Mouse (Mus musculus): ENCODE measurements around the gene Tnnt1.

GRCm38 (mm10) chr7:4502421-4503090, 13.6 kb downstream of the Tnnt1 start:
- TF ChIP-seq CTCF (IDR thresholded peaks at IDR 0.05) (no peak), EP300 (IDR thresholded peaks at IDR 0.05) (0 out of 2 replicates have a peak, but pooled peaks have one; percentile 1)
